Mouse (Mus musculus): ENCODE measurements at regions not wholly inside any gene's neighbourhood (a gene's known extent, or its start where the extent isn't known, plus 50 kb on each side); places are given as distances from the start of the nearest gene placed in this dataset.

GRCm38 (mm10) chr7:139762522-139762921 is 71.5 kb upstream of the Adgra1 start:
- TF ChIP-seq CTCF (IDR thresholded peaks at IDR 0.05; ENCODE audit: low read depth, low read length) (no peak), POLR2A (IDR thresholded peaks at IDR 0.05; ENCODE audit: insufficient read depth, low read length) (no peak), EP300 (IDR thresholded peaks at IDR 0.05; ENCODE audit: insufficient read depth, low read depth, low read length) (no peak)

Data from ES-Bruce4 (cell line).